Mouse (Mus musculus): ENCODE results near the gene Gm45717.

DNA sequence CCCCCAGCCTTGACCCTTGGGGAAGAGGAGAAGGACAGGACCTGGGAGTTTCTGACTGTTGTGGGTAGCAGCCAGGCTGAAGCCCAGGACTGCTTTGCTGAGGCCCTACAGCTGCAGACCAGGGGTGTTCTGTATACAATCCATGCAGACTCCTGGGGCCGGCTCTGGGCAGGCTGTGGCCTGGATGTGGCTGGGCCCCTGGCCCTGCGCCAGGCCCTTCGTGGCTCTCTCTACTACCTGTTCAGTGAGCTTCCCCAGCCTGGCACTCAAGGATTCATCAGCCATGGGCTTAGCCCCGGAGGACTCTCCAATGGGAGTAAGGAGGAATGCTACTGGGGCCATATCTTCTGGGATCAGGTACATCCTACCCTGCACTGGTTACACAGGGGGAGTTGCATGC, 12.4 kb downstream of the Gm45717 start:
- TF ChIP-seq CTCF (IDR thresholded peaks at IDR 0.05; ENCODE audit: control insufficient read depth, insufficient read depth, low read length) (no peak), POLR2A (IDR thresholded peaks at IDR 0.05; ENCODE audit: borderline replicate concordance, control insufficient read depth, low read depth, low read length) (no peak)
